9 mouse cellular contexts compared by ENCODE assay signal in genomic region chr2:173037827-173038607, GRCm38 (mm10). TPM values are rescaled to one million over a fixed set of nuclear protein-coding genes. Genes with fewer than 3 reads are reported as not detected.
A peak's percentile ranks its signal among the peaks of the same experiment; 100 is the strongest.
DNase-seq lines count a peak whose midpoint lies in the region; ATAC-seq and TF ChIP-seq lines count a peak whose summit lies in the region.
"Had no signal": no experiment of that assay in that cellular context is flagged by ENCODE, and none has a peak within 500 bp of the region (broad histone marks: within the 10 kb centered on the region; RNA-seq: fewer than 3 reads in every experiment).

No protein-coding gene starts in this region.

- H3K9me3 ChIP-seq in lung, postnatal 0 days (ENCODE audit: low read length) = no peaks in the 10 kb centered on the region
- H3K9me3 ChIP-seq in liver, embryonic 15.5 days (replicated peaks) = no peaks in the 10 kb centered on the region

- no peak overlapping the region for H3K9ac ChIP-seq in lung, postnatal 0 days (replicated peaks; ENCODE audit: low read depth)
- peak overlapping the region; percentile 65 for H3K9ac ChIP-seq in liver, embryonic 15.5 days

- H3K27ac ChIP-seq in lung, postnatal 0 days (ENCODE audit: low read length) = no peak overlapping the region
- peak overlapping the region; percentile 99 for H3K27ac ChIP-seq in liver, embryonic 15.5 days (replicated peaks)

- WGBS in lung, postnatal 0 days = 56% methylated on average over 7 of the region's 7 CpGs
- 16% methylated on average over 7 of the region's 7 CpGs for WGBS in liver, embryonic 15.5 days (ENCODE audit: insufficient replicate concordance)

- H3K4me1 ChIP-seq in lung, postnatal 0 days (ENCODE audit: insufficient read depth, low read depth, low read length) = no peaks in the 10 kb centered on the region
- peaks cover 100% of the 10 kb centered on the region for H3K4me1 ChIP-seq in liver, embryonic 15.5 days (replicated peaks)

- H3K27me3 ChIP-seq in lung, postnatal 0 days (replicated peaks; ENCODE audit: insufficient read depth, low read length) = no peaks in the 10 kb centered on the region
- no peaks in the 10 kb centered on the region for H3K27me3 ChIP-seq in liver, embryonic 15.5 days

- no peak overlapping the region for H3K4me2 ChIP-seq in lung, postnatal 0 days (replicated peaks; ENCODE audit: low read depth, low read length)
- peak overlapping the region; percentile 93 for H3K4me2 ChIP-seq in liver, embryonic 15.5 days

- no peak for TF ChIP-seq CTCF in lung, postnatal 0 days (IDR thresholded peaks at IDR 0.05)

- DNase-seq in adrenal gland, adult 2 months = peak; percentile 63
- no peak for DNase-seq in adrenal gland, postnatal 10 days
- DNase-seq in lung, postnatal 0 days (ENCODE audit: low spot score) = no peak
- DNase-seq in lung, postnatal 25 days (ENCODE audit: low spot score) = no peak
- DNase-seq in thymus, postnatal 0 days (ENCODE audit: low spot score) = peak; percentile 76
- DNase-seq in kidney, adult 18-20 months = no peak
- no peak for DNase-seq in urinary bladder, postnatal 36 days (ENCODE audit: low spot score in 2 of 2)
- DNase-seq: kidney, adult 11 months had no signal

- H3K4me3 ChIP-seq in lung, postnatal 0 days (ENCODE audit: low read depth, low read length) = no peak overlapping the region
- peak overlapping the region; percentile 36 for H3K4me3 ChIP-seq in liver, embryonic 15.5 days (replicated peaks)

- H3K36me3 ChIP-seq in lung, postnatal 0 days (ENCODE audit: insufficient read depth, low read length) = no peaks in the 10 kb centered on the region
- H3K36me3 ChIP-seq in liver, embryonic 15.5 days (replicated peaks) = peaks cover 51% of the 10 kb centered on the region

- peak; percentile 15 for ATAC-seq in lung, postnatal 0 days
- peak; percentile 83 for ATAC-seq in liver, embryonic 15.5 days (ENCODE audit: insufficient read depth)

- no peak for TF ChIP-seq EP300 in lung, postnatal 0 days (IDR thresholded peaks at IDR 0.05)

RNA-seq across cellular contexts. Expression of gene Rbm38, which starts 17.7 kb away (rescaled TPM):
- 10 to 100 TPM; 18.4 to 27.2 TPM for total RNA-seq in adrenal gland, adult 2 months (2021)
- 160 and 174 TPM in 2 replicates for polyA plus RNA-seq in adrenal gland, adult 2 months (2012; rRNA removed)
- 10 to 100 TPM; 25.3 to 39.6 TPM for total RNA-seq in adrenal gland, postnatal 10 days (2021)
- polyA plus RNA-seq in lung, postnatal 0 days (2015; fragmentation: Nextera tagmentation; extraction: Ambion mirVana) = 12.8 and 15.2 TPM in 2 replicates
- 315 and 352 TPM in 2 replicates for polyA plus RNA-seq in liver, embryonic 15.5 days (2015; fragmentation: Nextera tagmentation; extraction: Ambion mirVana)
- 144 and 151 TPM in 2 replicates for polyA plus RNA-seq in thymus, postnatal 0 days (2015; fragmentation: Nextera tagmentation; extraction: Ambion mirVana)

RNA-seq across cellular contexts. Expression of gene Rae1, which starts 38.1 kb away (rescaled TPM):
- total RNA-seq in adrenal gland, adult 2 months (2021) = 10 to 100 TPM; 61.7 to 68.7 TPM
- polyA plus RNA-seq in adrenal gland, adult 2 months (2012; rRNA removed) = 93.9 and 123 TPM in 2 replicates
- total RNA-seq in adrenal gland, postnatal 10 days (2021) = 10 to 100 TPM; 51.6 to 54.8 TPM
- 64.3 and 68.6 TPM in 2 replicates for polyA plus RNA-seq in lung, postnatal 0 days (2015; fragmentation: Nextera tagmentation; extraction: Ambion mirVana)
- polyA plus RNA-seq in liver, embryonic 15.5 days (2015; fragmentation: Nextera tagmentation; extraction: Ambion mirVana) = 64.0 and 64.7 TPM in 2 replicates
- polyA plus RNA-seq in thymus, postnatal 0 days (2015; fragmentation: Nextera tagmentation; extraction: Ambion mirVana) = 138 and 142 TPM in 2 replicates

Comparison
In these comparisons a context has a peak if more than half of its experiments do, and no peak if none do; other contexts are left out.
1. DNase-seq: peak in adrenal gland, adult 2 months (single experiment) and thymus, postnatal 0 days (single experiment); none in adrenal gland, postnatal 10 days (single experiment), lung, postnatal 0 days (single experiment), lung, postnatal 25 days (single experiment), kidney, adult 18-20 months (single experiment) and urinary bladder, postnatal 36 days (0 of 2).